Mouse (Mus musculus): Measurements from ENCODE around the gene Sdk2. TPM values are rescaled to one million over a fixed set of nuclear protein-coding genes. Genes with fewer than 3 reads are reported as not detected.
A peak's percentile ranks its signal among the peaks of the same experiment; 100 is the strongest.

Gene Sdk2
- total and polyA plus RNA-seq, 2 experiments from 2014 or later = 3.0 to 30.4 TPM

- no peak for TF ChIP-seq CTCF (IDR thresholded peaks at IDR 0.05; ENCODE audit: low read depth)
- WGBS = 77% methylated on average over 13 of the region's 13 CpGs
- Histone ChIP-seq H3K9ac (replicated peaks; ENCODE audit: low read length) (no peak overlapping the region), H3K4me2 (ENCODE audit: low read depth, low read length) (no peak overlapping the region), H3K27me3 (ENCODE audit: insufficient read depth, low read length) (no peaks in the 10 kb centered on the region), H3K4me3 (ENCODE audit: low read length) (no peak overlapping the region), H3K27ac (no peak overlapping the region), H3K4me1 (ENCODE audit: insufficient read depth, low read length) (peaks cover 24% of the 10 kb centered on the region; the same call in 1 of the 2 replicates), H3K36me3 (ENCODE audit: insufficient read depth, low read length) (no peaks in the 10 kb centered on the region), H3K9me3 (ENCODE audit: low read length) (no peaks in the 10 kb centered on the region)
- DNase-seq (ENCODE audit: low spot score) (no peak), ATAC-seq (no peak)
Measured at GRCm38 (mm10) chr11:113787432-113788182, 279.2 kb downstream of the Sdk2 start.

DNA sequence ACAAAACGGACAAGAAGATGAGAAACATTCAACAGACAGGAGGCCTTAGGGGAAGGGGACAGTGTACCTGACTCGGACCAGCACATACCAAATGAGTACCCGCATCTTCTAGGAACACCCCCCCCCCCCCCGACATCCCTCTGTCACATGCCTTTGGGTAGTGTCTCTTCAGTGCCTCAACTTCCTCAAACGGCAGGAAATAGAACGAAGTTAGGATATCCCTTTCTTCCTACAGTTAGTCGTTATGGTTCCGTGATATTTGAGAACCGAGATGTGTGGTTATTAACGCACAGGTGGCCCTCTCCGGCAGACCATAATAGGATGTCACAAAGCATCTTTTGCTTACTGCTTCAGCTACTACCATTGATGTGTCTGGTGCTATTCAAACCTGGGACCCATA lies 279.8 kb downstream of the Sdk2 start:
- 82% methylated on average over 11 of the region's 11 CpGs for WGBS
- no peak overlapping the region for H3K4me3 ChIP-seq (ENCODE audit: low read length)
- no peak overlapping the region for H3K9ac ChIP-seq (replicated peaks; ENCODE audit: low read length)
- H3K4me2 ChIP-seq (ENCODE audit: low read depth, low read length) = no peak overlapping the region
- DNase-seq (ENCODE audit: low spot score) (no peak), ATAC-seq (no peak)
- no peak overlapping the region for H3K27ac ChIP-seq
- no peaks in the 10 kb centered on the region for H3K9me3 ChIP-seq (ENCODE audit: low read length)
- H3K36me3 ChIP-seq (ENCODE audit: insufficient read depth, low read length) = no peaks in the 10 kb centered on the region
- H3K4me1 ChIP-seq (ENCODE audit: insufficient read depth, low read length) = peaks cover 24% of the 10 kb centered on the region; the same call in 1 of the 2 replicates
- no peaks in the 10 kb centered on the region for H3K27me3 ChIP-seq (ENCODE audit: insufficient read depth, low read length)
- TF ChIP-seq CTCF (IDR thresholded peaks at IDR 0.05; ENCODE audit: low read depth) = no peak

GRCm38 (mm10) chr11:113786395-113786794 lies 280.5 kb downstream of the Sdk2 start:
- peak overlapping the region; percentile 16; the same call in 1 of the 2 replicates for H3K4me3 ChIP-seq (ENCODE audit: low read length)
- ATAC-seq = no peak

GRCm38 (mm10) chr11:113785406-113786171 lies 281.3 kb downstream of the Sdk2 start:
- H3K9me3 ChIP-seq (ENCODE audit: low read length) = no peaks in the 10 kb centered on the region
- ATAC-seq (peak; percentile 93), DNase-seq (ENCODE audit: low spot score) (peak; percentile 91)
- H3K36me3 ChIP-seq (ENCODE audit: insufficient read depth, low read length) = no peaks in the 10 kb centered on the region
- peak overlapping the region; percentile 16 for H3K4me3 ChIP-seq (ENCODE audit: low read length)
- WGBS = 3% methylated on average over 18 of the region's 19 CpGs
- no peaks in the 10 kb centered on the region for H3K27me3 ChIP-seq (ENCODE audit: insufficient read depth, low read length)
- H3K4me2 ChIP-seq (ENCODE audit: low read depth, low read length) = peak overlapping the region; percentile 51
- peak; percentile 10; the same call in 1 of the 2 replicates for TF ChIP-seq CTCF (IDR thresholded peaks at IDR 0.05; ENCODE audit: low read depth)
- H3K27ac ChIP-seq = peak overlapping the region; percentile 92
- peak overlapping the region; percentile 39 for H3K9ac ChIP-seq (replicated peaks; ENCODE audit: low read length)
- H3K4me1 ChIP-seq (ENCODE audit: insufficient read depth, low read length) = peaks cover 24% of the 10 kb centered on the region; the same call in 1 of the 2 replicates

More at GRCm38 (mm10) chr11:113786395-113786794, 280.5 kb downstream of the Sdk2 start:
- peaks cover 24% of the 10 kb centered on the region; the same call in 1 of the 2 replicates for H3K4me1 ChIP-seq (ENCODE audit: insufficient read depth, low read length)
- WGBS = 42% methylated on average over 4 of the region's 4 CpGs
- peak overlapping the region; percentile 51 for H3K4me2 ChIP-seq (ENCODE audit: low read depth, low read length)
- H3K27me3 ChIP-seq (ENCODE audit: insufficient read depth, low read length) = no peaks in the 10 kb centered on the region
- TF ChIP-seq CTCF (IDR thresholded peaks at IDR 0.05; ENCODE audit: low read depth) = no peak
- DNase-seq (ENCODE audit: low spot score) = no peak
- no peaks in the 10 kb centered on the region for H3K9me3 ChIP-seq (ENCODE audit: low read length)
- H3K27ac ChIP-seq = peak overlapping the region; percentile 92
- H3K36me3 ChIP-seq (ENCODE audit: insufficient read depth, low read length) = no peaks in the 10 kb centered on the region
- peak overlapping the region; percentile 39 for H3K9ac ChIP-seq (replicated peaks; ENCODE audit: low read length)

DNA sequence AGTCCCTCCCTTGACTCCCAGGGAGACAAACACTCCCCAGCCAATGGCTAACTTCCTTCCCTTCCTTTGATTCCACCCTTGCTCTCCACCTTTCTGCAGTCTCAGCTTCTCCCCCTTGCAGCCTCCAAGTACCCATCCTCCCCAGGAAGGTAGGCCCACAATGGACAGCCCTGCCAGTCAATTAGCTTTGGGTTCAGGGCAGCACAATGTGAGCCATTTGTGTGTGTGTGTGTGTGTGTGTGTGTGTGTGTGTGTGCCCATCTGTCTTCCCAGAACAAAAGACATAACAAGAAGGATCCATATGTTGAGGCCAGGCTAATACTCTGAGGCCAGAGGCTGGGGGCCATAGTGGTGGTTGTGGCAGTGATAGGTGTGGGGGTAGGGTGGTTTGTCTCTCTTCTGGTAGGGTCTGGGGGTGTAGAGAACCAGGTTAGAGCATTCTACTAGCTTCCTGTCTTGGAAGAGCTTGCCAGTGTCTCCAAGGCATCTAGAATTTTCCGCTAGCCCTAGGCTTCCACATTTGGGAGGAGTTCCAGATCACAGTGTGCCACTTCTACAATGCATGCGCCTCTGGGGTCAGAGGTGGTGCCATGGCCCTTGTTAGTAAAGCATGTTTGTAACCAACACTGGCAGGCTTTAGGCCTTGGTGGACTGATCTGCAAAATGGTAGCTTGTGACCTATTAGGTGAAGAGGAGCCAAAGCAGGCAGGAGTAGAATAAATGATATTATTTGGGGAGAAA lies 282.0 kb downstream of the Sdk2 start:
- ATAC-seq = peak; percentile 21; the same call in 1 of the 2 replicates
- peaks cover 24% of the 10 kb centered on the region; the same call in 1 of the 2 replicates for H3K4me1 ChIP-seq (ENCODE audit: insufficient read depth, low read length)

GRCm38 (mm10) chr11:113782496-113782895 lies 284.4 kb downstream of the Sdk2 start:
- DNase-seq (ENCODE audit: low spot score) = no peak
- WGBS = 51% methylated on average over 2 of the region's 2 CpGs

More for the DNA sequence above, 282.0 kb downstream of the Sdk2 start:
- Histone ChIP-seq H3K4me2 (ENCODE audit: low read depth, low read length) (peak overlapping the region; percentile 51), H3K27ac (peak overlapping the region; percentile 92), H3K9me3 (ENCODE audit: low read length) (no peaks in the 10 kb centered on the region), H3K4me3 (ENCODE audit: low read length) (no peak overlapping the region), H3K9ac (replicated peaks; ENCODE audit: low read length) (no peak overlapping the region), H3K27me3 (ENCODE audit: insufficient read depth, low read length) (no peaks in the 10 kb centered on the region), H3K36me3 (ENCODE audit: insufficient read depth, low read length) (no peaks in the 10 kb centered on the region)
- no peak for DNase-seq (ENCODE audit: low spot score)
- WGBS = 26% methylated on average over 2 of the region's 2 CpGs
- no peak for TF ChIP-seq CTCF (IDR thresholded peaks at IDR 0.05; ENCODE audit: low read depth)

More at GRCm38 (mm10) chr11:113782496-113782895, 284.4 kb downstream of the Sdk2 start:
- no peak for ATAC-seq
- no peaks in the 10 kb centered on the region for H3K36me3 ChIP-seq (ENCODE audit: insufficient read depth, low read length)
- H3K4me3 ChIP-seq (ENCODE audit: low read length) = no peak overlapping the region
- H3K27ac ChIP-seq = peak overlapping the region; percentile 12; the same call in 1 of the 2 replicates
- no peak overlapping the region for H3K9ac ChIP-seq (replicated peaks; ENCODE audit: low read length)
- H3K9me3 ChIP-seq (ENCODE audit: low read length) = no peaks in the 10 kb centered on the region
- no peak overlapping the region for H3K4me2 ChIP-seq (ENCODE audit: low read depth, low read length)
- TF ChIP-seq CTCF (IDR thresholded peaks at IDR 0.05; ENCODE audit: low read depth) = no peak
- H3K4me1 ChIP-seq (ENCODE audit: insufficient read depth, low read length) = peaks cover 24% of the 10 kb centered on the region; the same call in 1 of the 2 replicates
- no peaks in the 10 kb centered on the region for H3K27me3 ChIP-seq (ENCODE audit: insufficient read depth, low read length)

All from hindbrain, postnatal 0 days (tissue).